8 mouse cellular contexts compared by ENCODE assay signal in the genomic region with DNA sequence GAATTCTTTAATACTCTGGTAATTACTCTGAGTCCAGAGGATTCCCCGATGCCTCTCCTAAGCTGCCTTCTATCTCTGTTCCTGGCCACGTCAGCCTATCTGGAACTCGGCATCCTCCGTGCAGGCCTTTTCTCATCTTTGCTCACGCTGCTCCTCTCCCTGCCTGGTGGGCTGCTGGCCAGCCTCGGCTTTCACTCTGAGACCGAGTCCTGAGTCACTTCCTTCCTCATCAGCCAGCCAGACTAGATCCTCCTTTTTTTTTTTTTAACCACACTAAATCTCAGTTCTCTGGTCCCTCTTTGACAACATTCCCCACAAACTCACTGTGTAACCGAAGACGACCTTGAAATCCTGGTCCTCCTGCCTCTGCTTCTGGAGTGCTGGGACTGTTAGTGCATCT. TPM values are rescaled to one million over a fixed set of nuclear protein-coding genes. Genes with fewer than 3 reads are reported as not detected.
DNase-seq lines count a peak whose midpoint lies in the region; ATAC-seq and TF ChIP-seq lines count a peak whose summit lies in the region.

No protein-coding gene starts in this region.

- TF ChIP-seq CTCF in bone marrow, adult 2 months (IDR thresholded peaks at IDR 0.05; ENCODE audit: control insufficient read depth, insufficient read depth, low read length): no peak

- 0 out of 2 replicates have a peak overlapping the region, but pooled peaks have one; percentile 24 for H3K4me2 ChIP-seq in heart, embryonic 15.5 days
- H3K4me2 ChIP-seq in midbrain, embryonic 14.5 days (ENCODE audit: low read length): no peak overlapping the region

- H3K9me3 ChIP-seq in heart, embryonic 15.5 days (replicated peaks): no peaks in the 10 kb centered on the region
- H3K9me3 ChIP-seq in midbrain, embryonic 14.5 days (ENCODE audit: control insufficient read depth, low read length): no peaks in the 10 kb centered on the region

- no peak for ATAC-seq in heart, embryonic 15.5 days (replicated peaks; ENCODE audit: insufficient number of reproducible peaks, insufficient read depth, low FRiP score, low read depth)
- peak; percentile 75 for ATAC-seq in megakaryocyte, adult 5-6 weeks (ENCODE audit: poor library complexity, severe bottlenecking)
- ATAC-seq in midbrain, embryonic 14.5 days (ENCODE audit: low FRiP score, low TSS enrichment): no peak

- H3K4me1 ChIP-seq in bone marrow, adult 2 months (ENCODE audit: control insufficient read depth, insufficient read depth, low read length): peaks cover 5% of the 10 kb centered on the region
- peaks cover 17% of the 10 kb centered on the region for H3K4me1 ChIP-seq in heart, embryonic 15.5 days (replicated peaks)
- H3K4me1 ChIP-seq in midbrain, embryonic 14.5 days (ENCODE audit: control insufficient read depth, insufficient read depth, low read length): 0 out of 2 replicates have a peak, but pooled peaks cover 3% of the 10 kb centered on the region

- no peaks in the 10 kb centered on the region for H3K27me3 ChIP-seq in heart, embryonic 15.5 days
- H3K27me3 ChIP-seq in midbrain, embryonic 14.5 days (ENCODE audit: control insufficient read depth, insufficient read depth, low read length): no peaks in the 10 kb centered on the region

- peak overlapping the region; percentile 41 for H3K27ac ChIP-seq in bone marrow, adult 2 months (ENCODE audit: control insufficient read depth, insufficient read depth, low read depth, low read length, poor library complexity)
- peak overlapping the region; percentile 76 for H3K27ac ChIP-seq in heart, embryonic 15.5 days
- H3K27ac ChIP-seq in midbrain, embryonic 14.5 days (replicated peaks; ENCODE audit: low read depth, low read length): no peak overlapping the region

- no peak overlapping the region; the same call in 1 of the 2 replicates for H3K9ac ChIP-seq in heart, embryonic 15.5 days
- no peak overlapping the region for H3K9ac ChIP-seq in midbrain, embryonic 14.5 days (replicated peaks; ENCODE audit: low read length)

- WGBS in bone marrow, adult 2 months: 16% methylated on average over 9 of the region's 9 CpGs
- 44% methylated on average over 9 of the region's 9 CpGs for WGBS in heart, embryonic 15.5 days
- 87% methylated on average over 9 of the region's 9 CpGs for WGBS in midbrain, embryonic 14.5 days

- H3K36me3 ChIP-seq in heart, embryonic 15.5 days: peaks cover 15% of the 10 kb centered on the region; the same call in 1 of the 2 replicates
- H3K36me3 ChIP-seq in midbrain, embryonic 14.5 days (ENCODE audit: control insufficient read depth, insufficient read depth, low read length): no peaks in the 10 kb centered on the region

- DNase-seq in left cerebral cortex, postnatal 25 days (ENCODE audit: low spot score in 2 of 2): peak; percentile 37 to 78
- DNase-seq in left cerebral cortex, postnatal 4 days: no peak
- no peak for DNase-seq in midbrain, embryonic 14.5 days
- DNase-seq in frontal cortex, postnatal 10 days (ENCODE audit: low spot score in 2 of 2): no peak
- no peak for DNase-seq in spleen, adult 18-20 months

- H3K4me3 ChIP-seq in bone marrow, adult 2 months (replicated peaks; ENCODE audit: control insufficient read depth, low read depth, low read length): peak overlapping the region; percentile 31
- no peak overlapping the region for H3K4me3 ChIP-seq in heart, embryonic 15.5 days
- no peak overlapping the region for H3K4me3 ChIP-seq in midbrain, embryonic 14.5 days (replicated peaks; ENCODE audit: low read depth, low read length)

- peak; percentile 52; the same call in 1 of the 2 replicates for TF ChIP-seq POLR2A in bone marrow, adult 2 months (IDR thresholded peaks at IDR 0.05; ENCODE audit: borderline replicate concordance, control insufficient read depth, low read depth, low read length)

- intact Hi-C loops in left cerebral cortex, postnatal 25 days (cut with DNase I): no loop called here
- intact Hi-C loops in left cerebral cortex, postnatal 4 days (cut with DNase I): no loop called here

RNA-seq across cellular contexts. Expression of a gene that starts 13.2 kb away (rescaled TPM):
- 1 to 10 TPM in 1 of 2 experiments, under 1 TPM in 1; 0.66 to 1.2 TPM for total RNA-seq in left cerebral cortex, postnatal 25 days (2021)
- total RNA-seq in left cerebral cortex, postnatal 4 days (2021): 1 to 10 TPM; 1.4 to 1.5 TPM
- polyA plus RNA-seq in bone marrow, adult 2 months (2011; ENCODE audit: insufficient read depth, insufficient read length, low replicate concordance, missing spikeins): 146 and 157 TPM in 2 replicates
- 7.8 and 9.6 TPM in 2 replicates for polyA plus RNA-seq in heart, embryonic 15.5 days (2015; fragmentation: Nextera tagmentation; extraction: Ambion mirVana)
- 78.1 and 107 TPM in 2 replicates for total RNA-seq in megakaryocyte, adult 5-6 weeks (2015)
- total RNA-seq in megakaryocyte, adult 5-6 weeks (2017): 59.4 and 63.6 TPM in 2 replicates
- polyA plus RNA-seq in midbrain, embryonic 14.5 days (2014; fragmentation: Nextera tagmentation; extraction: Ambion mirVana): 1.2 and 1.7 TPM in 2 replicates

RNA-seq across cellular contexts. Expression of a gene that starts 20.8 kb away (rescaled TPM):
- total RNA-seq in left cerebral cortex, postnatal 25 days (2021): 1 to 10 TPM; 3.1 to 3.2 TPM
- total RNA-seq in left cerebral cortex, postnatal 4 days (2021): 1 to 10 TPM; 4.2 to 4.9 TPM
- polyA plus RNA-seq in bone marrow, adult 2 months (2011; ENCODE audit: insufficient read depth, insufficient read length, low replicate concordance, missing spikeins): 0.23 and 0.60 TPM in 2 replicates
- 2.6 and 4.8 TPM in 2 replicates for polyA plus RNA-seq in heart, embryonic 15.5 days (2015; fragmentation: Nextera tagmentation; extraction: Ambion mirVana)
- not detected in 2 replicates for total RNA-seq in megakaryocyte, adult 5-6 weeks (2015)
- total RNA-seq in megakaryocyte, adult 5-6 weeks (2017): 0.04 TPM in 1 of 2 replicates, not detected in the other
- 1.8 and 3.4 TPM in 2 replicates for polyA plus RNA-seq in midbrain, embryonic 14.5 days (2014; fragmentation: Nextera tagmentation; extraction: Ambion mirVana)

RNA-seq across cellular contexts. Expression of a gene that starts 42.1 kb away (rescaled TPM):
- 10 to 100 TPM; 37.5 to 39.2 TPM for total RNA-seq in left cerebral cortex, postnatal 25 days (2021)
- total RNA-seq in left cerebral cortex, postnatal 4 days (2021): 10 to 100 TPM; 50.9 to 52.7 TPM
- polyA plus RNA-seq in bone marrow, adult 2 months (2011; ENCODE audit: insufficient read depth, insufficient read length, low replicate concordance, missing spikeins): 14.5 and 33.8 TPM in 2 replicates
- 261 and 294 TPM in 2 replicates for polyA plus RNA-seq in heart, embryonic 15.5 days (2015; fragmentation: Nextera tagmentation; extraction: Ambion mirVana)
- 1.9 and 2.0 TPM in 2 replicates for total RNA-seq in megakaryocyte, adult 5-6 weeks (2015)
- total RNA-seq in megakaryocyte, adult 5-6 weeks (2017): 0.77 and 1.8 TPM in 2 replicates
- polyA plus RNA-seq in midbrain, embryonic 14.5 days (2014; fragmentation: Nextera tagmentation; extraction: Ambion mirVana): 108 and 140 TPM in 2 replicates

Comparison
In these comparisons a context has a peak if more than half of its experiments do, and no peak if none do; other contexts are left out.
1. DNase-seq: peak in left cerebral cortex, postnatal 25 days (2 of 2); none in left cerebral cortex, postnatal 4 days (single experiment), midbrain, embryonic 14.5 days (single experiment), frontal cortex, postnatal 10 days (0 of 2) and spleen, adult 18-20 months (0 of 2).
2. RNA of a gene that starts 13.2 kb away (total RNA-seq): 59.4 to 107 TPM in megakaryocyte, adult 5-6 weeks; 1.4 to 1.5 TPM in left cerebral cortex, postnatal 4 days and 0.66 to 1.2 TPM in left cerebral cortex, postnatal 25 days; every median in the first group is over 10 times any median in the second.
3. RNA of a gene that starts 42.1 kb away (total RNA-seq): 50.9 to 52.7 TPM in left cerebral cortex, postnatal 4 days and 37.5 to 39.2 TPM in left cerebral cortex, postnatal 25 days; 0.77 to 2.0 TPM in megakaryocyte, adult 5-6 weeks; every median in the first group is over 10 times any median in the second.